ENCODE assay signal across 30 mouse cellular contexts in the genomic region with DNA sequence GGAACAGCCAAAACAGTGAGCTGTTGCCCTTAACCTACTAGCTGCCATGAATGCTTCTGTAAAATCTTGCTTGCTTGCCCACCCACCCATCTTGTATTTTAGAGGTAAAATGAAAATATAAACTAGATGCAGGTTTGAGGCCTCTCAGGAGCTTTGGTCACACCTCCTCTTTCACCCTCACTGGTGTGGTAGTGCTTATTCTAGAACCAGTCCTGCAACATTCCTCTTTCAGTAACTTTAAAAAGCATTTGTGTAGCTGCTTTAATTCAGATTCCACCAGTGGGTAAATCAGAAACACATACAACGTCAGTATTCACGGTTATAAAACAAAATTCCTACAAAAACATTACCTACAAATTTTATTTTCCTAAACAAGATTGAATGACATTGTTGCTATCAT.
DNase-seq lines count a peak whose midpoint lies in the region; ATAC-seq and TF ChIP-seq lines count a peak whose summit lies in the region.
"Had no signal": no experiment of that assay in that cellular context is flagged by ENCODE, and none has a peak within 500 bp of the region (broad histone marks: within the 10 kb centered on the region; RNA-seq: fewer than 3 reads in every experiment).

No protein-coding gene starts in this region.

- peak; percentile 76 for ATAC-seq in lung, embryonic 16.5 days (ENCODE audit: low read depth)
- no peak for ATAC-seq in forebrain, embryonic 14.5 days
- no peak for ATAC-seq in activated CD4-positive, CD25-positive, alpha-beta regulatory T cell, adult 4 months
- ATAC-seq: inflammation-experienced regulatory T-cells, adult 6 months; midbrain, embryonic 15.5 days; Patski had no signal

- no peak overlapping the region for H3K4me2 ChIP-seq in lung, embryonic 16.5 days (ENCODE audit: low read depth, low read length)
- no peak overlapping the region for H3K4me2 ChIP-seq in forebrain, embryonic 14.5 days (ENCODE audit: low read length)
- H3K4me2 ChIP-seq: embryonic facial prominence, embryonic 13.5 days; forebrain, embryonic 12.5 days; heart, embryonic 13.5 days; hindbrain, embryonic 15.5 days; liver, embryonic 15.5 days; midbrain, embryonic 15.5 days; neural tube, embryonic 15.5 days had no signal

- no peak for TF ChIP-seq POLR2A in kidney, adult 2 months (IDR thresholded peaks at IDR 0.05; ENCODE audit: low read depth, low read length)
- no peak for TF ChIP-seq POLR2A in lung, adult 2 months (IDR thresholded peaks at IDR 0.05; ENCODE audit: borderline replicate concordance, extremely low read depth, low read depth, low read length)

- H3K4me3 ChIP-seq in kidney, adult 2 months (ENCODE audit: insufficient read depth, low read depth, low read length): no peak overlapping the region
- no peak overlapping the region for H3K4me3 ChIP-seq in lung, embryonic 16.5 days (ENCODE audit: low read length)
- no peak overlapping the region for H3K4me3 ChIP-seq in lung, adult 2 months (replicated peaks; ENCODE audit: extremely low read depth, low read depth, low read length)
- no peak overlapping the region for H3K4me3 ChIP-seq in forebrain, embryonic 14.5 days (ENCODE audit: low read depth, low read length)
- H3K4me3 ChIP-seq: embryonic facial prominence, embryonic 13.5 days; erythroblast, embryonic 14.5 days; forebrain, embryonic 12.5 days; heart, embryonic 13.5 days; hindbrain, embryonic 10.5 days; hindbrain, embryonic 15.5 days; liver, embryonic 15.5 days; midbrain, embryonic 15.5 days; neural tube, embryonic 15.5 days had no signal

- WGBS in kidney, adult 2 months: 67% methylated on average over 2 of the region's 2 CpGs
- WGBS in lung, embryonic 16.5 days: 59% methylated on average over 2 of the region's 2 CpGs
- WGBS in lung, adult 2 months: 83% methylated on average over 2 of the region's 2 CpGs
- 93% methylated on average over 2 of the region's 2 CpGs for WGBS in forebrain, embryonic 14.5 days

- H3K9me3 ChIP-seq in lung, embryonic 16.5 days (ENCODE audit: control insufficient read depth, low read length): no peaks in the 10 kb centered on the region
- no peaks in the 10 kb centered on the region for H3K9me3 ChIP-seq in forebrain, embryonic 14.5 days (replicated peaks; ENCODE audit: control insufficient read depth, low read length)
- H3K9me3 ChIP-seq: embryonic facial prominence, embryonic 13.5 days; forebrain, embryonic 12.5 days; heart, embryonic 13.5 days; hindbrain, embryonic 10.5 days; hindbrain, embryonic 15.5 days; liver, embryonic 15.5 days; midbrain, embryonic 15.5 days; neural tube, embryonic 15.5 days had no signal

- H3K27me3 ChIP-seq in kidney, adult 2 months (replicated peaks; ENCODE audit: control insufficient read depth, insufficient read depth, low read length): no peaks in the 10 kb centered on the region
- no peaks in the 10 kb centered on the region for H3K27me3 ChIP-seq in lung, embryonic 16.5 days (ENCODE audit: control insufficient read depth, insufficient read depth, low read depth, low read length)
- no peaks in the 10 kb centered on the region for H3K27me3 ChIP-seq in forebrain, embryonic 14.5 days (replicated peaks; ENCODE audit: control insufficient read depth, insufficient read depth, low read length)
- H3K27me3 ChIP-seq: embryonic facial prominence, embryonic 13.5 days; forebrain, embryonic 12.5 days; heart, embryonic 13.5 days; hindbrain, embryonic 15.5 days; liver, embryonic 15.5 days; midbrain, embryonic 15.5 days; neural tube, embryonic 15.5 days; Patski had no signal

- peak; percentile 29 for DNase-seq in kidney, adult 2 months
- no peak for DNase-seq in kidney, postnatal 4 days
- DNase-seq in lung, adult 2 months: no peak
- peak; percentile 57 for DNase-seq in lung, postnatal 25 days (ENCODE audit: low spot score)
- no peak for DNase-seq in forebrain, embryonic 14.5 days (ENCODE audit: low spot score)
- DNase-seq: adrenal gland, postnatal 14 days; cerebellum, adult 11 months; cerebellum, adult 9-10 months; cerebellum, postnatal 36 days; gastrocnemius, postnatal 10 days; heart, postnatal 10 days; layer of hippocampus, adult 9-11 months; retina, postnatal 1 day; right cerebral cortex, postnatal 14 days; thymus, adult 2 months; thymus, postnatal 36 days had no signal

- H3K36me3 ChIP-seq in kidney, adult 2 months (ENCODE audit: control insufficient read depth, insufficient read depth, low read length): peaks cover 14% of the 10 kb centered on the region
- H3K36me3 ChIP-seq in lung, embryonic 16.5 days (ENCODE audit: control insufficient read depth, insufficient read depth, low read length): peaks cover 19% of the 10 kb centered on the region
- H3K36me3 ChIP-seq in forebrain, embryonic 14.5 days (ENCODE audit: control insufficient read depth, insufficient read depth, low read length): peaks cover 39% of the 10 kb centered on the region

- H3K4me1 ChIP-seq in kidney, adult 2 months (ENCODE audit: control insufficient read depth, insufficient read depth, low read length): no peaks in the 10 kb centered on the region
- H3K4me1 ChIP-seq in lung, embryonic 16.5 days (replicated peaks; ENCODE audit: control insufficient read depth, insufficient read depth, low read length): no peaks in the 10 kb centered on the region
- H3K4me1 ChIP-seq in lung, adult 2 months (ENCODE audit: control insufficient read depth, insufficient read depth, low read length): no peaks in the 10 kb centered on the region
- H3K4me1 ChIP-seq in forebrain, embryonic 14.5 days (ENCODE audit: control insufficient read depth, insufficient read depth, low read length): no peaks in the 10 kb centered on the region
- H3K4me1 ChIP-seq: embryonic facial prominence, embryonic 13.5 days; forebrain, embryonic 12.5 days; heart, embryonic 13.5 days; hindbrain, embryonic 10.5 days; hindbrain, embryonic 15.5 days; liver, embryonic 15.5 days; midbrain, embryonic 15.5 days; neural tube, embryonic 15.5 days had no signal

- H3K27ac ChIP-seq in kidney, adult 2 months (ENCODE audit: insufficient read depth, low read depth, low read length): peak overlapping the region; percentile 80
- H3K27ac ChIP-seq in lung, embryonic 16.5 days (ENCODE audit: low read length): peak overlapping the region; percentile 57
- H3K27ac ChIP-seq in forebrain, embryonic 14.5 days (ENCODE audit: low read depth, low read length): no peak overlapping the region
- H3K27ac ChIP-seq: embryonic facial prominence, embryonic 13.5 days; forebrain, embryonic 12.5 days; heart, embryonic 13.5 days; hindbrain, embryonic 10.5 days; hindbrain, embryonic 15.5 days; liver, embryonic 15.5 days; macrophage; midbrain, embryonic 15.5 days; neural tube, embryonic 15.5 days had no signal

- no peak for TF ChIP-seq CTCF in kidney, adult 2 months (conservative IDR thresholded peaks at IDR 0.05; ENCODE audit: insufficient read depth, insufficient read length, low read depth, low read length)
- no peak for TF ChIP-seq CTCF in lung, adult 2 months (IDR thresholded peaks at IDR 0.05; ENCODE audit: insufficient read depth, low read length)

- no peak overlapping the region for H3K9ac ChIP-seq in lung, embryonic 16.5 days (ENCODE audit: low read length)
- no peak overlapping the region for H3K9ac ChIP-seq in forebrain, embryonic 14.5 days (ENCODE audit: low read length)
- H3K9ac ChIP-seq: embryonic facial prominence, embryonic 13.5 days; forebrain, embryonic 12.5 days; heart, embryonic 13.5 days; hindbrain, embryonic 15.5 days; liver, embryonic 15.5 days; midbrain, embryonic 15.5 days; neural tube, embryonic 15.5 days had no signal

Comparison
In these comparisons a context has a peak if more than half of its experiments do, and no peak if none do; other contexts are left out.
1. DNase-seq: peak in kidney, adult 2 months (single experiment) and lung, postnatal 25 days (single experiment); none in kidney, postnatal 4 days (0 of 2), lung, adult 2 months (single experiment) and forebrain, embryonic 14.5 days (single experiment).